Mouse (Mus musculus) liver, adult 2 months (tissue): ENCODE data around the gene 9930022D16Rik. TPM values are rescaled to one million over a fixed set of nuclear protein-coding genes. Genes with fewer than 3 reads are reported as not detected.

Source experiments
- DNase-seq: peaks from one replicate; pipeline ENCODE4 v3.0.0-alpha.2; 2011; ENCODE audit warnings: low read depth, low spot score; ENCODE audit errors: extremely low read depth
- H3K27ac ChIP-seq: fragments of 200-500 bp; replicated peaks from 2 replicates; pipeline ENCODE4 v1.5.1; 2012; ENCODE audit warnings: low read depth, mild to moderate bottlenecking, control low read depth, inconsistent platforms, low read length; ENCODE audit not compliant: insufficient read depth
- H3K27me3 ChIP-seq: fragments of 200-500 bp; 2 replicates; pipeline ENCODE4 v1.6.1; 2012; ENCODE audit warnings: mild to moderate bottlenecking, moderate library complexity, low read length, inconsistent platforms; ENCODE audit not compliant: control insufficient read depth, insufficient read depth
- H3K36me3 ChIP-seq: fragments of 200-500 bp; 2 replicates; pipeline ENCODE4 v1.6.1; 2012; ENCODE audit warnings: low read length, inconsistent platforms; ENCODE audit not compliant: control insufficient read depth, insufficient read depth
- H3K4me1 ChIP-seq: fragments of 200-500 bp; 2 replicates; pipeline ENCODE4 v1.6.1; 2011; ENCODE audit warnings: low read length; ENCODE audit not compliant: control insufficient read depth, insufficient read depth
- H3K4me3 ChIP-seq: fragments of 200-500 bp; 2 replicates; pipeline ENCODE4 v1.5.1; 2011; ENCODE audit warnings: low read depth, mild to moderate bottlenecking, control low read depth, low read length, moderate library complexity; ENCODE audit not compliant: insufficient read depth
- H3K79me2 ChIP-seq: fragments of 200-500 bp; 2 replicates; pipeline ENCODE4 v1.6.1; 2012; ENCODE audit warnings: inconsistent platforms, mild to moderate bottlenecking, low read length, moderate library complexity; ENCODE audit not compliant: control insufficient read depth, insufficient read depth
- H3K9ac ChIP-seq: fragments of 200-500 bp; 2 replicates; pipeline ENCODE4 v1.6.1; 2012; ENCODE audit warnings: low read depth, mild to moderate bottlenecking, control low read depth, inconsistent platforms, low read length
- CTCF ChIP-seq: fragments of 200-500 bp; IDR thresholded peaks from 2 replicates; pipeline ENCODE4 v1.5.1; 2011; ENCODE audit warnings: low read depth, low read length, control low read depth
- POLR2A ChIP-seq: fragments of 200-500 bp; IDR thresholded peaks from 2 replicates; pipeline ENCODE4 v1.6.1; 2011; ENCODE audit warnings: low read length, control low read depth; ENCODE audit not compliant: insufficient read depth; ENCODE audit errors: extremely low read depth
- WGBS: fragments of 180-500 bp; shearing (Covaris S2); methylation state at CpG from one replicate; pipeline ENCODE4 v1.1.7; 2018; 5-methylcytosine and 5-hydroxymethylcytosine counted together
- polyA plus RNA-seq: library from polyadenylated mRNA; depleted of rRNA; stranded (reverse); fragments of >200 nt; gene quantifications from 2 replicates; pipeline ENCODE4 v1.2.3, GENCODE M21; 2012
- total RNA-seq: library from RNA; depleted of rRNA; stranded (reverse); fragments of >200 nt; gene quantifications from 2 replicates; pipeline ENCODE4 v1.2.3, GENCODE M21; 2014

The 9930022D16Rik gene
- total and polyA plus RNA-seq, 2 experiments: not detected

DNA sequence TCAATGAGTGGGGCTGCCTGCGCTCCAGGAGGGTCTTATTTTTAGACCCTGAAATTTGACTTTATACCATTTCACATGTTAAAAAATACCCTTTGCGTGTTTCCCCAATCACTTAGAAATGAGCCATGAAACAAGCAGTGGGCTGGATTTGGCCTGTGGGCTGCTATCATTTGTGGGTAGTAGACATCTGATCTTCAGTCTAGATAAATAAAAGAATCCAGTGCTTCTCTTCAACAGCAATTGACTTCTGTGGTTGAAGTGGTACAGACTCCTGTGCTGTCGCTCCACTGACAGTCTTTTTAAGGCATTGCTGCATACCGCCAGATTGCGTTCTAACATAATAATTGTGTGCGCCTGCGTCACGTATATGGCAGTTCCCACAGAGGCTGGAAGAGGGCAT lies 28.4 kb upstream of the 9930022D16Rik start:
- H3K79me2 ChIP-seq: peaks cover 50% of the 10 kb centered on the region
- H3K27me3 ChIP-seq: no peaks in the 10 kb centered on the region
- no peak overlapping the region for H3K4me3 ChIP-seq
- no peak for TF ChIP-seq POLR2A
- TF ChIP-seq CTCF: no peak
- DNase-seq: no peak
- H3K36me3 ChIP-seq: peaks cover 2% of the 10 kb centered on the region; the same call in 1 of the 2 replicates
- no peak overlapping the region for H3K27ac ChIP-seq
- no peak overlapping the region for H3K9ac ChIP-seq
- 98% methylated on average over 8 of the region's 8 CpGs for WGBS
- H3K4me1 ChIP-seq: no peaks in the 10 kb centered on the region

DNA sequence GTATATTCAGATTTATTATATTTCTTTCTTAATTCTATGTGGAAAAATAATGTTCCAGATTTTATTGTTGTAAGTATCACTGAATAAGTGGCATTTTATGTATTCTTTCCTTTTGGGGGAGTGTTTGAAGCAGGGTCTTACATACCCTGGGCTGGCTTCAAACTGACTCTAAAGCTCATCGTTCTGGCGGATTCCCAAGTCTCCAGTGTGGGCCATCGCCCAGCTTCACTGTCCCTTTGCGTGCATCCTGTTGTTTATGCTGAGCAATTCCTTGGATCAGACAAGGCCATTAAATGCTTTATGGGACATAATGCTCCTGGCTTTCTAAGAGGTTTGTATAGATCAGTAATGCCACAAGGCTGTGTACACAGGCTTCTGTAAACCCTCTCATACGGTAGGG lies 24.7 kb upstream of the 9930022D16Rik start:
- DNase-seq: no peak
- no peak overlapping the region for H3K4me3 ChIP-seq
- H3K79me2 ChIP-seq: peaks cover 34% of the 10 kb centered on the region
- H3K27me3 ChIP-seq: no peaks in the 10 kb centered on the region
- H3K27ac ChIP-seq: no peak overlapping the region
- peaks cover 8% of the 10 kb centered on the region for H3K4me1 ChIP-seq
- TF ChIP-seq CTCF (no peak), POLR2A (no peak)
- H3K36me3 ChIP-seq: no peaks in the 10 kb centered on the region
- WGBS: 72% methylated on average over 5 of the region's 5 CpGs
- no peak overlapping the region for H3K9ac ChIP-seq

DNA sequence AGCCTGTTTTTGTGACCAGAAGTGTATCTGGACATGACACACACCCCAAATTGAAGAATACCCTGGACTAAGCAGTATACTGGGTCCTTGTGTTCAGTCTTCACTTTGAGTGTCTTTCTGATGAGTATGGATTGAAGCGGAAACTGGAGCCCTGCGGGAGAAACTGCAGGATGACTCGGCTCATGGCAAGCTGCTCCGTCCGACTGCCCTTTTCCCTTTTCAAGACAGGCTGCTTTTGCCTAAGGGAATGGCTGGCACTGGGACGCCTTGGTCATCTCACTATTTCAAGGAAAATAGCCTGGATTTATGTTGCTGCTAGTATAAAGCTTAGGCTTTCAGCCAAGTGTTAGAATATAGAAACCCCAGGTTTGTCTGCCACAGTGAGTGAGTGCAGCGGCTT lies 22.5 kb upstream of the 9930022D16Rik start:
- WGBS: 90% methylated on average over 7 of the region's 7 CpGs
- TF ChIP-seq POLR2A: no peak
- TF ChIP-seq CTCF: no peak
- Histone ChIP-seq H3K4me3 (no peak overlapping the region), H3K79me2 (peaks cover 25% of the 10 kb centered on the region; the same call in 1 of the 2 replicates), H3K36me3 (peaks cover 5% of the 10 kb centered on the region; the same call in 1 of the 2 replicates), H3K4me1 (peaks cover 12% of the 10 kb centered on the region), H3K27me3 (no peaks in the 10 kb centered on the region), H3K9ac (no peak overlapping the region), H3K27ac (0 out of 2 replicates have a peak overlapping the region, but pooled peaks have one; percentile 15)
- no peak for DNase-seq

DNA sequence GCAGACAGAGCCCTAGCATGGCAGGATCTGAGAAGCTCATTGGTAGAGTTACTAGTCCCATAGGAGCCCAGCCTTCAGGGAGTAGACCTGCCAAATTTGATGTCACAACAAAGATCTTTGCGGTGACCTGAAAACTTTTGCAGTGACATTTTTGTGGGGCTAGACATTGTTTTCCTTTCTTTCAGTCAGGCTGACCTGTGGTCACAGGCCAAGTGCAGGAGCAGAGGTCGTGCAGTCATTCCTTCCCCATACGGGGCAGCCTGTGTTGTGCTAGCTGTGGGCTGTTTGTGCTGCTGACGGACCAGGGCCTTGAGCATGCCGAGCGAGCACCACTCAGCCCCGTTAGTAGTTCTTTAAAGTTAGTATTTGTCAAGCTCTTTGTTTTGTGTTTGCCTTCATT lies 22.0 kb upstream of the 9930022D16Rik start:
- peaks cover 12% of the 10 kb centered on the region for H3K4me1 ChIP-seq
- TF ChIP-seq POLR2A: no peak
- TF ChIP-seq CTCF: no peak
- peak; percentile 82 for DNase-seq
- 11% methylated on average over 7 of the region's 7 CpGs for WGBS
- H3K9ac ChIP-seq: no peak overlapping the region
- H3K27ac ChIP-seq: peak overlapping the region; percentile 15
- H3K27me3 ChIP-seq: no peaks in the 10 kb centered on the region
- no peak overlapping the region for H3K4me3 ChIP-seq
- H3K36me3 ChIP-seq: peaks cover 10% of the 10 kb centered on the region; the same call in 1 of the 2 replicates
- peaks cover 26% of the 10 kb centered on the region; the same call in 1 of the 2 replicates for H3K79me2 ChIP-seq

DNA sequence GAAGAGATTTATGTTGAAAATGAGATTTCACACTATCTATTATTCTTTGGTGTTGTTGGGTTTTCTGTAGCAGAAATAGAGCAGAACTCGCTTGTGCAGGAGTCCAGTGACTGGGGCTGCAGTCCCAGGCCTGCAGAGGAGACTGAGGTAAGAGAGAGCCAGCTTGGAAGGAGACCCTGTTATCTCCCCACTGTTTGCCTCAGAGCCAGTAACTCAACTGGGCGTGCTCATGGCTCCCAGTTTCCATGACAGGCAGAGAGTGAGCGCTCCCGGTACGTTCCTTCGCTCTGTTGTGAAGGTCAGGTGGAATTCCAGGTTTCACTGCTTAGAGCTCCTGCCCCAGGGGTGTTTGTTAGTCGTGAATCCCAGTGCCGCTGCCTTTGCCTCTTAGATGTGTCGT lies 21.1 kb upstream of the 9930022D16Rik start:
- Histone ChIP-seq H3K9ac (no peak overlapping the region), H3K4me1 (peaks cover 12% of the 10 kb centered on the region), H3K4me3 (no peak overlapping the region), H3K27me3 (no peaks in the 10 kb centered on the region), H3K27ac (no peak overlapping the region), H3K36me3 (peaks cover 16% of the 10 kb centered on the region), H3K79me2 (peaks cover 22% of the 10 kb centered on the region; the same call in 1 of the 2 replicates)
- 92% methylated on average over 9 of the region's 9 CpGs for WGBS
- TF ChIP-seq CTCF (no peak), POLR2A (no peak)
- DNase-seq: no peak

GRCm38 (mm10) chr11:109394758-109395157 lies 19.0 kb upstream of the 9930022D16Rik start:
- WGBS: 74% methylated on average over 9 of the region's 9 CpGs
- Histone ChIP-seq H3K4me1 (peaks cover 12% of the 10 kb centered on the region), H3K27ac (no peak overlapping the region), H3K9ac (no peak overlapping the region), H3K36me3 (peaks cover 18% of the 10 kb centered on the region), H3K79me2 (peaks cover 15% of the 10 kb centered on the region; the same call in 1 of the 2 replicates), H3K27me3 (no peaks in the 10 kb centered on the region), H3K4me3 (no peak overlapping the region)
- no peak for DNase-seq
- TF ChIP-seq CTCF (no peak), POLR2A (no peak)
